Mouse (Mus musculus) layer of hippocampus, adult 2 months (tissue): ENCODE data around the gene Selenof. TPM values are rescaled to one million over a fixed set of nuclear protein-coding genes. Genes with fewer than 3 reads are reported as not detected.
"Not testable (repeated sequence)": the region's sequence is repeated elsewhere in the genome, so short reads cannot be mapped to it uniquely, and the experiment has no call there.

Experiments used
- DNase-seq, 2 experiments: peaks; one replicate each; pipeline ENCODE4 v3.0.0; 2022; ENCODE audit warnings: low spot score in 2 of 2
- H3K27ac ChIP-seq: fragments of 200-600 bp; 2 replicates; pipeline ENCODE4 v1.8.1; 2022
- H3K4me3 ChIP-seq: fragments of 200-600 bp; 2 replicates; pipeline ENCODE4 v1.8.1; 2022; ENCODE audit warnings: mild to moderate bottlenecking
- CTCF ChIP-seq: fragments of 200-600 bp; conservative IDR thresholded peaks from 2 replicates; pipeline ENCODE4 v1.8.1; 2022; ENCODE audit warnings: antibody characterized with exemption, mild to moderate bottlenecking, moderate library complexity
- total RNA-seq, 2 experiments: library from RNA; stranded (reverse); gene quantifications; 2 replicates each; pipeline ENCODE4 v1.2.3; 2021

The Selenof gene
- total RNA-seq, 2 experiments from 2014 or later: 228 to 231 TPM

DNA sequence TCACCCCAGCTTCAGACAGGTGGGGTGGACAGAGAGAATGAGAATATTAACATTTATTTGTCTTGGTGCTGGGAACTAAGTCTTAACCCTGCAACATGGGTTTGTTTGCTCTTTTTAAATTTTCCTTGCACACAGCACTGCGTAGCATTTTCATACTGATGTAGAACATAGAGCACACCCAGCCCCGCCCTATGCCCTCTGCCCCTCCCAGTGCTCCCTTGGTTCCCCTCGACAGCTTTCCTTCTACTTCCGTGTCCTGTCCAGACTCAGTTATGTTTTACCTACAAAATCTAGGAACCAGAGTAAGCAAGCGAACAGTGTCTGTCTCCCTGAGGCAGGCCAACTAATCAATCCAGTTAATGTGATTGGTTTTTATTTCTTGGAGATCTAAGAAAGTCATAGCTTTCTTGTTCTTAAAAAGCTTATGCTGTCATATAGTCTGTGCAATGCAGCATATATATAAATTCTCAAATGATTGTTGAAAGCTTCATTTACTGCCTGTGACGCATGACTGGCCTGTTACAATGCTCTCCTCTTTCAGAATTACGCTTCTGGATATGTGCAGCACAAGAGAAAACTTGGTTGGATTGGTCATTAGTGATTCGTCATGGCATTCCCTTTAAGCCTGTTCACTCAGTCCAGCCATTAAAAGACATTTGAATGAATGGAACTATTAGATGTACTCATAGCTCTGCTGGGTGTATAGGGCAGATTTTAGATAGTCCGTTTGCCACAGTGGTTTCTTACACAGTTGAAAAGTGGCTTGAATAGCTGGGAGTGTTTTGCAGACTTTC lies 23.1 kb downstream of the Selenof start:
- Histone ChIP-seq H3K27ac (no peak overlapping the region), H3K4me3 (no peak overlapping the region)
- no peak for TF ChIP-seq CTCF
- DNase-seq: no peak

DNA sequence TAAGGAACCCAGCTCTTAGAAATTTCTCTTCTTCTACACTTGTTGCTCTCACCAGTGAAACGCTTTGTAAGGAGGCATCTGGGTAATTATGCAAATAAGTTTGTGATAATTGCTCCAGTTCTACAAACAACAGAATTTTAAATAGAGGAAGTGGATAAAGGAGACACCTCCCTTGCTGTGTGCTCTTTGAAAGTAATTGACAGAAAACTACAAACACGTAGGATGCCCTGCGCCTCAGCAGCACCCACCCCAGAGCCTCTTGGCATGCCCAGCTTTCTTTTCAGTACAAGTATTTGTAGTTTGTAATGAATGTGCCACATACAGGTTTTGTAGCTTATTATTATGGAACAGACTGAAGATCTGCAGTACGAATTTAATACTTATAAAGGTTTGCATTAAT lies 27.0 kb downstream of the Selenof start:
- no peak overlapping the region for H3K4me3 ChIP-seq
- TF ChIP-seq CTCF: no peak
- DNase-seq: no peak
- H3K27ac ChIP-seq: peak overlapping the region; percentile 49

DNA sequence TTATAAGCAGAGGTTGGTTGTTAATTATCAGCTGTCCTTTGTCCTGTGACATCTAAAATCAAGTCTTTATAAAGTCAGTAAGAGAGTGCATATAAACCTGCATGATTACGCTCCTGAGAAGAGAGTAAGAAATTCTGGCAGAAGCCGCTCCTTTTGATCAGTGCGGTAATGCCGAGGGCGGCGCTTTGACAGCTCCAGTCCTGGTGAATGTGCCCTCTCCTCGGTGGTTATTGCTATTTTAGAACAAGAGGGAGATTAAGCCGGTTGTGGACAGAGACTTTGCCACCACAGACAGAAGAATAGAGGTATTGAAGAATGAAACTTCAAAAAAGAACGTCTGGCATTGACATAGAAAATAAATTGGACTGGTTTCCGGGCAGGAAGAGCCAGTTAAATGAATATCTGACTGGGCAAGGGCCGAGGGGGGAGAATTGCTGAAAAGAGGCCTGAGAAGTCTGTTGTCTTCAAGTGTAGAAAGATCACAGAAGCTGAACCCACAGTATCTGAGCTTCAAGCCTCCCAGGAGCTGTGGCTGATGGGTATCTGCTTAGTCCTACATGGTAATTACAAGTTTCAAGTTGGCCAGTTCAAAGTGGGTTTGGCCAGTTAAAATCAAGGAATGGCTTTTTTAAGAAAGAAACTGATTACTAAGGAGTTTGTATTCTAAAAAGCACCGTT lies 27.8 kb downstream of the Selenof start:
- peak overlapping the region; percentile 49; the same call in 1 of the 2 replicates for H3K27ac ChIP-seq

DNA sequence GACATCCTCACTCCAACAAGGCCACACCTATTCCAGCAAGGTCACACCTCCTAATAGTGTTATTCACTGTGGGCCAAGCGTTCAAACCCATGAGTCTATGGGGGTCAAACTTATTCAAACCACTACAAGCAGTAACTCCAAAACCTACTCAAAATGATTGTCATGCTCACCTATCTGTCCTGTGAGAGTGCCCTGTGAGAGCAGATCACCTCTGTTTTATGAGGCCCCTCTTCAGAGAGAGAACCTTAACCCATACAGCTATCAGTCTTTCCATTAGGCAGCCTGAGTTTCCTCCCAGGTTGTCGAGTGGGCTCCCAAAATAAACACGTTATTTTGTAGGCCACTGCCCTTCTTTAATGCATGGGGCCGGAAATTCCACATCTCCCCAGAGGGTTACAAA lies 32.3 kb downstream of the Selenof start:
- Histone ChIP-seq H3K4me3 (no peak overlapping the region), H3K27ac (no peak overlapping the region)
- DNase-seq: no peak
- no peak for TF ChIP-seq CTCF

More for the DNA sequence above, 27.8 kb downstream of the Selenof start:
- no peak for DNase-seq
- TF ChIP-seq CTCF: no peak
- H3K4me3 ChIP-seq: no peak overlapping the region

DNA sequence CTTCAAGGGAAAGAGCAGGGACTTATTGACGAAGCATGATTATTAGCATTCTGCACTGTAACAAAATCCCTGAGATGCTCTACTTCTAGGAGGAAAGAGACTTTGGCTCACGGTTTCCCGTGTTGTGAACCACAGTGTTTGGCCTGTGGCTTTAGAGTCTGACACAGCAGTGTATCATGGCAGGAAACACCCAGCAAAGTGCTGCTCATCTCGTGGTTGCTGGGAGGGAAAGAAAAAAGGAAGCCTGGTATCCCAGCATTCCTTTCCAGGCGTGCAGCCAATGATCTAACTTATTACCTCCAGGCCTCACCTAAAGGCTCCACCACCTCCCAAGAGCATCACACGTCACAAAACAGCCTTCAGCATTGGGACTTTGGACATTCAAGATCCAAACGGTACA lies 32.7 kb downstream of the Selenof start:
- Histone ChIP-seq H3K4me3 (no peak overlapping the region), H3K27ac (no peak overlapping the region)
- no peak for TF ChIP-seq CTCF
- no peak for DNase-seq

DNA sequence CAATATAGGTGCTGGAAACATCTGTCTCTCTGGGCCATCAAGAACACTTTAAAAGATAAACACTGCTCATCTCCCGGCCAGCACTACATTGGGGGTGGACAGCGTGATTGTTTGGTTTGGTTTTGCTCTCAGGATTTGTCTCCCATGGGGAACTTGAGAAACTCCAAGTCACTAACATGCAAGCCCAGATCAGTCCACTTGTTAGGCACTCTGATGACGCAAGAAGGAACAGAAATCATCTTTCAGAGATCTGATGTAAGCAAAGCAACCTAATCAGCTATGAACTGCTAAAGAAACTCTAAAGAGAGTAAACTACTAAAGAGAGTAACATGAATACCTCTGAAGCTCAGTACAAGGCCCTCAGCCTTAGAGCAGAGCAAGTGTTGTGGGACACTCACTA lies 33.5 kb downstream of the Selenof start:
- no peak for DNase-seq
- Histone ChIP-seq H3K4me3 (no peak overlapping the region), H3K27ac (no peak overlapping the region)
- no peak for TF ChIP-seq CTCF

DNA sequence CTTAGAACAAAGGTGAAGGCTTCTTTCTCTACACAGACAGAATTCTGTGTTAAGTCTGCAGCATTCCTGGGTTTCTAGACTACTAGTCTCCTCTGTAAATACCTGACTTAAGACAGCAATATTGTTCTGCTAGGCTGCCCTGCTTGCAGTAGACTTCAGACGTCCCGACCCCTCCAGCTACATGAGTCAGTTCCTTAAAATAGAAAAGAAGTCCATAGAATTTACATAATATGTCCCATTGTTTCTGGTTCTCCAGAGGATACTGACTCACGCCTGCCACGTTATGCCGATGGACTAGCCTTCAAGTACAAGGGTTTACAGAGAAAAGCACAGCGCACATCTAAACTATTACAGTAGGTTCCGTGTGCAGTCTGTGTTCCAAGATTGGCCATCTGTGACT lies 34.1 kb downstream of the Selenof start:
- no peak for DNase-seq
- no peak for TF ChIP-seq CTCF
- Histone ChIP-seq H3K4me3 (no peak overlapping the region), H3K27ac (no peak overlapping the region)

DNA sequence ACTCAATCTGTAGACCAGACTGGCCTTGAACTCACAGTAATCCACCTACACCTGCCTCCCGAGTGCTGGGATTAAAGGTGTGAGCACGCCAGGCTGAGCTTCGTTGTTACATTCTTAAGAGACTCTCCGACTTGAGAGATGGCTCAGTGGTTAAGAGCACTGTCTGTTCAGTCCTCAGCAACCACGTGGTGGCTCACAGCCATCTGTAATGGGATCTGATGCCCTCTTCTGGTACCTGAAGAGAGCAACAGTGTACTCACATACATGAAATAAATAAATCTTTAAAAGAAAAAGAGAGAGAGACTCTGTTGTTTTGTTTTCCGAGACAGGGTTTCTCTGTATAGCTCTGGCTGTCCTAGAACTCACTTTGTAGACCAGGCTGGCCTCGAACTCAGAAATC lies 35.7 kb downstream of the Selenof start:
- H3K4me3 ChIP-seq, H3K27ac ChIP-seq, DNase-seq: not testable (repeated sequence)
- peak; percentile 43 for TF ChIP-seq CTCF

DNA sequence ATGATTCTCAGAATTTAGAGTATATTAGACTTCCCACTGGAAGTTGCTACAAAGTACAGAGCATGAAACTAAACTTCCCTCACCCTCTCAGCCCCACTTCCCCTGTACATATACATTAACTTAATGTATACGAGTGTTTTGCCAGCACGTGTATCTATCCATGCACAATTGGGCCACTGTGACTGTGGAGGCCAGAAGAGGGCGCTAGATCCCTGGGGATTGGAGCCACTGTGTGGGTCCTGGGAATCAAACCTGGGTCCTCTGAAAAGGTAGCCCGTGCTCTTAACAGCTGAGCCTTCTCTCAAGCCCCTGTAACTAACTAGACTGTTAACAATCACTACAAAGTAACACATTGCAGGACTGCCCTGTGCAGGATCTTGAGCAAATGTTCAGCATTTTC lies 36.3 kb downstream of the Selenof start:
- DNase-seq: no peak
- Histone ChIP-seq H3K27ac (no peak overlapping the region), H3K4me3 (no peak overlapping the region)
- peak; percentile 46 for TF ChIP-seq CTCF

DNA sequence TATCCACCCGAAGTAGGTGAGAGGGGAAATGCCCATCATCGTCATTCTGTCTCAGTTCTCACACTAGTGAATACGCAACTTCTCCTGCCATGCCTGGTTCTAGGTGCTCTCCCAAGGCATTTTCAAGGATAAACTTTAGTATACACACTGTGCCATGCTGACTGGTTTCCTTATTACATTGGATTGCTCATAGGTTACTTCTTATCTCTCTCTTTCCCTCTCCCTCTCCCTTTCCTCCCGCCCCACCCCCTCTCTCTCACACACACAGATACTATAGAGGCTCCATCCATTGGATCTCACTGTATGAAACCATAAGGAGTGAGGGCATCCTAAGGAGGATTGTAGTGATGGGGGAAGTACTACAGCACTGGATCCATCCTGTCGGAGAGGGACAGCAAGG lies 38.0 kb downstream of the Selenof start:
- Histone ChIP-seq H3K4me3 (no peak overlapping the region), H3K27ac (no peak overlapping the region)
- DNase-seq: no peak
- no peak for TF ChIP-seq CTCF

DNA sequence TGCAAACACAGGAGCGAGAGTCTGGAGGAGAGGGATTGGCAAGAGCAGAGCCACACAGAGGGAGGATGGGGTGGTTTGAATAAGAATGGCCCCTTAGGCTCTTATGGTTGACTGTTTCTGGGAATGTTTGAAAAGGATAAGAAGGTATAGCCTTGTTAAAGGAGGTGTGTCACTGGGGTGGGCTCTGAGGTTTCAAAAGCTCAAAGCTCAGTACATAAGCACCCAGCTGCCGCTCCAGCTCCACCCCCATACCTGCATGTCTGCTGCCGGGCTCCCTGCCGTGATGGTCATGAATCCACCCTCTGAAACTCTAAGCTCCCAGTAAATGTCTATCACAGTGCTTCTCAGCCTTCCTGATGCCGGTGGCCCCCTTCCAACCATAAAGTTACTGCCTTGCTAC lies 40.7 kb downstream of the Selenof start:
- DNase-seq: no peak
- Histone ChIP-seq H3K4me3 (no peak overlapping the region), H3K27ac (no peak overlapping the region)
- TF ChIP-seq CTCF: no peak

DNA sequence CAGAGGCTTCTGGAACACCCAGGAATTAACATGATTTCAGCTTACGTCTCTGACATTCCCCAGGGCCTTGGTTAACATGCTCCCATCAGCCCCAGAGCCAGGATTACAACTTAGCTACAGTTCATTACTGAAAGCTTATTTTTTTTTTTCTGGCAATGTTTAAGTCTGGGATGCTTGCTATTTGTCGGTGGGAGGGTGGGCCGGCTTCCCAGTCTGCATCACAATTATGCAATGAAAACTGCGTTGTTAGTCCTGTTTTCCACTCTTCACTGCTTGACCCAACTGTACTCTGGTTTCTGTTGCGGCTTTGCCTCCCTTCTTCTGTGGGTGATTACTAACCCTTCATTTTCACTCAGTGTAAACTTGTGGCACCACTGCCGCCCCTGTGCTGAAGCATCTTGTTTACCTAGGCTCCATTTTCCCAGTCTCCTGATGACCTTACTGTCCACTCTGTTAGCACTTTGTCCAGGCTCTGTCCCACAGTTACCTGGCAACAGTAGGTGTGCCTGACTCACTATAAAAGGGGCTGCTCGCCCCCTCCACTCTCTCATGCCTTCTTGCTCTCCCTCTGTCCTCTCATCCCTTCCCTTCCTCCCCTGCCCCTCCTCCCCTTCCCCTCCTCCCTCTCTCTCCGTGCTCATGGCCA lies 41.6 kb downstream of the Selenof start:
- no peak for TF ChIP-seq CTCF
- Histone ChIP-seq H3K27ac (peak overlapping the region; percentile 43), H3K4me3 (no peak overlapping the region)
- DNase-seq: no peak

DNA sequence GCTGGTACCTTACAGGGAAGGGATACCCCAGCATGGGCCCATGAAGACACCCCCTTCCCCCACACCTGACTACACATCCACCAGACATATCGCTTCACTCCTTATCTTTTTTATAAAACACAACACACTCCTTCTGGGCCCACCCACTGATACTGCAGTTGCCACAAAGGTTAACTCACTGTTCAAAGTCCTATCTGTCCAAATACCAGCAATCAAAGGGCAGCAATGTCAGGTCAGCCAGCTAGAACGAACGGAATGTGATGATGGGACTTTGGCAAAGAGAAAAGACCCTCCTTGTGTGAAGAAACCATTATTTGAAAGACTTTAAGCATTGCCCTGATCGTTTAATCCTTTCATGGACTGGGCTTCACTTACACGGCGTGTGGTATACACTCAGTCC lies 42.3 kb downstream of the Selenof start:
- Histone ChIP-seq H3K4me3 (no peak overlapping the region), H3K27ac (no peak overlapping the region)
- no peak for TF ChIP-seq CTCF
- DNase-seq: no peak

DNA sequence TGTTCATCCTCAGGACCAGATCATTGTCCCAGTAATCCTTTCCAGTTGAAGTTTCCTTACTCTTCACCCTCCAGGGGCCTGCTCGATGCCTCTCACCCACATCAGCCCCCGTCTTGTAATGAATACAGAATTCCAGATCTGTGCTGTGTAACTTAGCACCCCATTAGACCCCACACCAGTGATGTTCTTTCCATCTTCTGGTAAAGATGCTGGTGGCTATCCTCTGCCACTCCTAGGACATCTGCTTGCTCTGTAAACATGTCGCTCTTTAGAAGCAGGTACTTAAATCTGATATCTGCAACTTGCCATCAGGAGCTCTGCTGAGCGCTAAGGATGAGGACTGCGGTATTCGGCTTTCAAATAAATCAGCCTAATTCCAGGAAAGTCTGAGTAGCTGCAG lies 44.2 kb downstream of the Selenof start:
- TF ChIP-seq CTCF: no peak
- Histone ChIP-seq H3K27ac (peak overlapping the region; percentile 48; the same call in 1 of the 2 replicates), H3K4me3 (no peak overlapping the region)
- no peak for DNase-seq
